Mouse (Mus musculus) kidney, postnatal 10 days (tissue): ENCODE measurements around the gene Ap3d1.
A peak's percentile ranks its signal among the peaks of the same experiment; 100 is the strongest.

Experiments used
- DNase-seq: peaks from one replicate; pipeline ENCODE4 v3.0.0; 2021; ENCODE audit warnings: mixed read lengths

Ap3d1 gene

GRCm38 (mm10) chr10:80680260-80680696 lies 61.8 kb downstream of the Ap3d1 start:
- no peak for DNase-seq

GRCm38 (mm10) chr10:80679556-80680259 lies 62.4 kb downstream of the Ap3d1 start:
- peak; percentile 41 for DNase-seq

- DNase-seq = peak; percentile 79
These were observed 63.3 kb downstream of the Ap3d1 start for GRCm38 (mm10) chr10:80678601-80679377.

GRCm38 (mm10) chr10:80677942-80678436 lies 64.1 kb downstream of the Ap3d1 start, which contains the start of gene Mknk2:
Gene Mknk2, minus strand, starts transcription at chr10:80678112.
- peak; percentile 99 for DNase-seq

GRCm38 (mm10) chr10:80677128-80677875 lies 64.8 kb downstream of the Ap3d1 start:
- DNase-seq = no peak

GRCm38 (mm10) chr10:80676198-80676928 lies 65.7 kb downstream of the Ap3d1 start:
- peak; percentile 100 for DNase-seq

- DNase-seq = peak; percentile 33
These were observed 66.5 kb downstream of the Ap3d1 start for GRCm38 (mm10) chr10:80675405-80676197.

- DNase-seq = no peak
These were observed 67.1 kb downstream of the Ap3d1 start for GRCm38 (mm10) chr10:80674851-80675404.

GRCm38 (mm10) chr10:80674161-80674711 lies 67.8 kb downstream of the Ap3d1 start:
- peak; percentile 68 for DNase-seq

- no peak for DNase-seq
These were observed 68.4 kb downstream of the Ap3d1 start for GRCm38 (mm10) chr10:80673690-80674089.

- DNase-seq = no peak
These were observed 70.0 kb downstream of the Ap3d1 start for GRCm38 (mm10) chr10:80671936-80672690.

GRCm38 (mm10) chr10:80671251-80671650 lies 70.8 kb downstream of the Ap3d1 start:
- DNase-seq = no peak

- no peak for DNase-seq
These were observed 71.5 kb downstream of the Ap3d1 start for GRCm38 (mm10) chr10:80670531-80670930.

GRCm38 (mm10) chr10:80669737-80670485 lies 72.2 kb downstream of the Ap3d1 start:
- DNase-seq = peak; percentile 90

GRCm38 (mm10) chr10:80669018-80669417 lies 73.0 kb downstream of the Ap3d1 start:
- DNase-seq = no peak

GRCm38 (mm10) chr10:80668614-80669013 lies 73.5 kb downstream of the Ap3d1 start:
- peak; percentile 53 for DNase-seq

GRCm38 (mm10) chr10:80666837-80667412 lies 75.1 kb downstream of the Ap3d1 start:
- no peak for DNase-seq

- DNase-seq = peak; percentile 41
These were observed 75.9 kb downstream of the Ap3d1 start for GRCm38 (mm10) chr10:80665981-80666733.
